Mouse (Mus musculus): Measurements from ENCODE around the gene Krtap13.
"Not testable (repeated sequence)": the region's sequence is repeated elsewhere in the genome, so short reads cannot be mapped to it uniquely, and the experiment has no call there.

The Krtap13 gene

DNA sequence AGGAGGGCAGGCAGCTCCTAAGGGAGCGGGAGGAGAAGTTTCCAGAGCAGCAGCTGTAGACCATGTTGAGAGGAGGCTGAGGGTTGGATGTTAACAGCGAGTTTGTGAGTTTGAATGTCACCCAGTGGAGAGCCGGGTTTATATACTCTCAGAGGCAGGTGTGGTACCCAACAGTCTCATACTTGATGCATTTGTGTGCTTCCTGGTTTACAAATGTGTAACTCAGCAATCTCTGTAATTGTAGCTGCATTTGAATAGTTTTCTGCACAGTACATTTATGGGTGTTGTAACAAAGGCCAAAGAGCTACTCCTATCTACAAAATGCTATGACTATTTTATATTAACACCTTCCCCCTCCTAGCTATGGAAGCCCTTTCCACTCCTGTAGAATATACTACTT is at the start of gene Krtap13:
TSS of gene Krtap13 (minus strand) at position 101 of the 400 bp plus-strand sequence.
- not testable (repeated sequence) for DNase-seq (ENCODE audit: low spot score)

DNA sequence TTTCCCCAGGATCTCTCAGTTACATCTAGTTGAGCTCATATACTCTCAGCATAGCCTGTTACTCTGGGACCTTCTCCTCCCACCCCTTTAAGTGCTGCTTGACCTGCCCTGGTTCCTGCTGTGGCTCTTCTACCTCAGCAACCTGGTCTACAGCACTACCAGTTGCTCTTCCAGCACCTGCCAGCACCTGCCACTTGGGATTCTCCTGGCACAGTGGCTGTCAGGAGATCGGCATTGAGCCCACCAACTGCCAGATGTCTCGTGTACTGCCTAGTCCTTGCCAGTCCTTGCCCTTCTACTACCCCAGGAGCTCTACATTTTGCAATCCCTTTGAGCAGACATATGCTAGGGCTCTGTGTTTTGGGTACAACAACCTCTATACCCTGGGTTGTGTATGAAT is 35.4 kb upstream of the Krtap13 start:
- no peak for DNase-seq (ENCODE audit: low spot score)

DNA sequence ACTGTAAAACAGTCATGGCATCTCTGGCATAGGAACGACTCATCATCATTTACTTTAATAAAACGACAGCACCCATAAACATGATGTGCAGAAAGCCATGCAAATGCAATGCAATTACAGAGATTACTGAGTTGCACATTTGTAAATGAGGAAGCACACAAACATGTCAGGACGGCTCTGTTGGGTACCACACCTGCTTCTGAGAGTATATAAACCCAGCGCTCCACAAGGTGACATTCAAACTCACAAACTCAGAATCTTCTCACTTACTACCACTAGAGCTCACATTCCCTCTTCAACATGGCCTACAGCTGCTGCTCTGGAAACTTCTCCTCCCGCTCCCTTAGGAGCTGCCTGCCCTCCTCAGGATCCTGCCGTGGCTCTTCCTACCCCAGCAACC is 26.2 kb upstream of the Krtap13 start, which contains the start of gene Gm5965:
TSS of gene Gm5965 (plus strand) at position 301 of the 400 bp plus-strand sequence.
- DNase-seq (ENCODE audit: low spot score), result no peak

DNA sequence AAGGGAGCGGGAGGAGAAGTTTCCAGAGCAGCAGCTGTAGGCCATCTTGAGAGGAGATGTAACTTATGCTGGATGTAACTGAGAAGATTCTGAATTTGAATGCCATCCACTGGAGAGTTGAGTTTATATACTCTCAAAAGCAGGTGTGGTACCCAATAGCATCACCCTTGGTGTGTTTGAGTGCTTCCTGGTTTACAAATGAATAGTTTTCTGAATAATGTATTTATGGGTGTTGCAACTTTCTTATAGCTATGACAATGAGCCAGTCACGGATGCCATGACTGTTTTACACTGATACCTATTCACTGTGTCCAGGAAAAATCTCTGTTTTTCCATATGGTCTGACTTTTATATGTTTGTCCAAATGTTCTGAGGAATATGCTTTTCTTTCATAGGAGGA is 22.7 kb upstream of the Krtap13 start, which contains the start of gene 2310057N15Rik:
TSS of gene 2310057N15Rik (minus strand) at position 101 of the 400 bp plus-strand sequence.
- no peak for DNase-seq (ENCODE audit: low spot score)

DNA sequence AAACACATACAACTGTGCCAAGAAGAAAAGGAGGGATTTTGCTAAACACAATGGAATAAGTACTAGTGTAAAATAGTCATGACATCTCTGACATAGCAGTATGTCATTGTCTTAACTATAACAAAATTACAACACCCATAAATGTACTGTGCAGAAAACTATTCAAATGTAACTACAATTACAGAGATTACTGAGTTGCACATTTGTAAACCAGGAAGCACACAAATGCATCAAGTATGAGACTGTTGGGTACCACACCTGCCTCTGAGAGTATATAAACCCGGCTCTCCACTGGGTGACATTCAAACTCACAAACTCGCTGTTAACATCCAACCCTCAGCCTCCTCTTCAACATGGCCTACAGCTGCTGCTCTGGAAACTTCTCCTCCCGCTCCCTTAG is 7.1 kb upstream of the Krtap13 start, which contains the start of gene 2310034C09Rik:
TSS of gene 2310034C09Rik (plus strand) at position 301 of the 400 bp plus-strand sequence.
- not testable (repeated sequence) for DNase-seq (ENCODE audit: low spot score)

DNA sequence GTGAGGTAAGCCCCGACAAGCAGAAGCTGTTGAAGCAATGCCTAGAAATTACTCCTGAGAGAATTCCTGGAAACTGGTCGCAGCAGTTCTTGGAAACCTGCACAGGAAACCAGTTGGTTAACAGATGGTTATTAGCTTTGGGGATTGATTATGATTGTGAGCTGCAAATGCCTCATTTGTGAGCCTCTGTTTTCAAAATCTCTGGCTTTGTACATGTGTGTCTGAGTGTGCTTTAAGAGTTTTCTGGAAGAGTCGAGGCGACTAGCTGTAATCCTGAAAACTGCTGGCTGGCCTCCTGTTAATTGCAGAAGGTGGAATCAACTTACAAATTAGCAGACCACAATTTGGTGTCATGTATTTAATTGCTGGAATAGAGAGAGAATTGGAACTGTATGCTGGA is 3.5 kb downstream of the Krtap13 start:
- DNase-seq (ENCODE audit: low spot score), result no peak

DNA sequence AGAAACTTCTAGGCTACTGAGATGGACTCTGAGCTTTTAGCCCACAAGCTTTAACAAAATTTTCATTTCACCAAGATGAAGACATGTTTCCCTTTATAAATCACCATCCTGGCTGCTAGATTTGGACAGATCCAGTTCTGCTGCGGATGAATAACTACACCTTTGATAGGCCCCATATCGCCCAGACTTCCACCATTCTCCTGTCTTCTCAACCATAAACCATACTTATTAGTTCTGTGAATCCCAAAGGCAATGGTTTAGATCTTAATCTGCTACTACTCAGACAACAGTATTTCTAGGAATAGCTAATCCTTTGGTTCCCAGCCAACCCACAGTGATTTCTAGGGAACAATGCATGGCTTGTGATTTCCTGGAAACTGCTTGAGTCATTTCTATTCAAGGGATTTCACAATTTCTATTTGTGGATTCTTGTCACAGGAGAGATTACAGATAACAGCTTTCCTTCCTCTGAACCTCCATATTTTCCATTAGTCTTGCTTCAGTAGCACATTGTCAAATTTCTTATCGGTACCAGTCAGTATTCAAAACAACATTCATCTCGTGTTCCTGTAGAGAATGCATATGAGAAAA is 6.6 kb downstream of the Krtap13 start:
- DNase-seq (ENCODE audit: low spot score), result no peak

DNA sequence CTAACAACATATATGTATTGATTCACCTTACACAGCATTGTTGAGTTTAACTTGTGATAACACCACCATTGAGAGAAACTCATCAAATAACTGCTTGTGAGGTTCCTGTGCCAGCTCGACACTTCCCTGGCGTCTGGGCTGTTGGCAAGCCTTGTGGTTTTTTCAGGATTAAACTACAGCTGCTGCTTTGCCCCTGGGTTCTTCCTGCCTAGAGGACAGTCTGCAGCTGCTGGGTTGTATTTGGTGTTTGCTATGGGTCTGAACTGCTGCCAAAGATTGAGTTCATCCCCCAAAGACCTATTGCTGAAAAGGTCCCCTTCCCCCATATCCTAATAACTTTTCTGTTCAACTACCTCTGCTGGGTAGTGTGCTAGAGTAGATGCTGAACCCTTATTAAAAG is 16.0 kb downstream of the Krtap13 start:
- DNase-seq (ENCODE audit: low spot score), result no peak

DNA sequence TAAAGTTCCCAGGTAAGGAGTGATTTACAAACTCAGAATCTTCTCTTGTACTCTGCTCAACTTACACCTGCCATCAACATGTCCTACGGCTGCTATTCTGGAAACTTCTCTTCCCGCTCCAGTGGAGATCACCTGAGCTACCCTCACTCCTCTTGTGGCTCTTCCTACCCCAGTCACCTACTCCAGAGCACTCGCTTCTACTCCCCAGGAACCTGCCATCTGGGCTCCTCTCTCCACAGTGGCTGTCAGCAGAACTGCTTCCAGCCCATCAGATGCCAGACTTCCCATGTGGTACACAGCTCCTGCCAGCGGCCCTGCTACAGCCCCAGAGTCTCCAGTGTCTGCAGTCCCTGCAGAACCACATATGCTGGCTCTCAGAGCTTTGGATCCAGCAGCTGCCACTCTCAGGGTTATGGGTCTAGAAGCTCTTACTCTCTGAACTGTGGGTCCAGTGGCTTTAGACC is 22.6 kb downstream of the Krtap13 start, which contains the start of gene Krtap13-1:
TSS of gene Krtap13-1 (plus strand) at position 51 of the 464 bp plus-strand sequence.
- DNase-seq (ENCODE audit: low spot score), result no peak

DNA sequence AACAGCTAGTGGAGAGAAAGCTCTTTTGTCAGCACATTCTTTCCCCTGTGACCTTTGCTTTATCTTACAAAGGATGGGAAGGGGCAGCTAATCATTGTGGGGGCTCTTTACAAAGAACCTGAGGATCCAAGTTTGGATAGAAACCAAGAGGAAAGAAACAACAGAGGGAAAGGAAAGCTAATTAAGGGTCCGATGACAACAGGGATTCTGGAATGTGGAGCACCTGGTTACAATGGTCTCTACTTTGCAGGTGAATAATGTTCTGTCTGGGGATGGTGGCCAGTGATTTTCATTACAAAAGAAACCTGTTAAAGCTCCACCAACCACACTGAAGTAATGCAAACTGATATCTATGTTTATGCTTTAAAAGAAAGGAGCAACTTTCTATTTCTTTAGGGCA is 31.4 kb downstream of the Krtap13 start:
- DNase-seq (ENCODE audit: low spot score), result no peak

DNA sequence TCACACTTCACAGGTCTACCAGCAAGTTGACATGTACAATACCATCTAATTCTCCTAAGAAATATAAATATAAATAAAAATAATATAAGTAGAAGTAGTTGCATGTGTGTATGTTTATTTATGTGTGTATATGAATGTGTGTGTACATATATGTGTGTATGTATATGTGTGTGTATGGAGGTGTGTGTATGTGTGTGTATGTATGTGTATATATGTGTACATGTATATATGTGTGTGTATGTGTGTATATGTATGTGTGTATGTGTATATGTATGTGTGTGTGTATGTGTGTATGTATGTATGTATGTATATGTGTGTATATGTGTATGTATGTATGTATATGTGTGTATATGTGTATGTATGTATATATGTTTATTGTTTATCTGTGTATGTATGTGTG is 34.9 kb downstream of the Krtap13 start:
- no peak for DNase-seq (ENCODE audit: low spot score)

DNA sequence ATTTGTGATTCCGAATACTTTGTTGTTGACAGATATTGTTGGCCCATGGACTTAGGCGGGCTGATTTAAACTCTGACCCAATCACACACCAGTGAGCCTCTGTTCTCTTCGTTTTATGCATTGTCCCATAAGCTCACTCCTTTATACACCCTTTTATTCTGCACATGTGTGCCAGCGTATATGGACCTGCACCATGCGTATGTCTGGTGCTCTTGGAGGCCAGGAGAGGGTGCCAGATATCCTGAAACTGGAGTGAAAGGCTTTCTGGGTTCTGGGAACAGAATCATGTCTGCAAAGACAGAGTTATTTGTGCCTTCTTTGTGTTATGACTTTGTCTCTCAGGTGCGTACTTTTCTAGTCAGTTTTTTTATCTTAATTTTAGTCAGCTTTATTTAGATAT is 40.2 kb downstream of the Krtap13 start:
- no peak for DNase-seq (ENCODE audit: low spot score)

DNA sequence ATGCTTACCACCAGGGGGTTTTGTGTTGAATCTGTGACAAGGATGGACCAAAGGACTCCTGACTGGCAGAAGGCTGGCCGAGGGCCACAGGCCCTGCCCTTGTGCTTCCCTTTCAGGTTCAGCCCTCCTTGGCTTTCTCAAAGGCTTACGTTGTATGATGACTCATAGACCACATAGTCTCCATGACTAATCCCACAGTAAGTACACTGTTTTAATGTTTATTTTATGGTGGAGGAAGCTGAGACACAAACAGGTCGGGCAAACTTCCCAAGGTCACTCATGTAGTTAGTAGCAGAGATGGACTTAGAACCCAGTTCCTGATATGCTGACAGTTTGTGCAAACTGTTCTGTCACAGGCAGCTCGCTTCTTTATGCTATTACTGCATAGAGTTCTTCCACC is 40.7 kb downstream of the Krtap13 start:
- DNase-seq (ENCODE audit: low spot score), result no peak

DNA sequence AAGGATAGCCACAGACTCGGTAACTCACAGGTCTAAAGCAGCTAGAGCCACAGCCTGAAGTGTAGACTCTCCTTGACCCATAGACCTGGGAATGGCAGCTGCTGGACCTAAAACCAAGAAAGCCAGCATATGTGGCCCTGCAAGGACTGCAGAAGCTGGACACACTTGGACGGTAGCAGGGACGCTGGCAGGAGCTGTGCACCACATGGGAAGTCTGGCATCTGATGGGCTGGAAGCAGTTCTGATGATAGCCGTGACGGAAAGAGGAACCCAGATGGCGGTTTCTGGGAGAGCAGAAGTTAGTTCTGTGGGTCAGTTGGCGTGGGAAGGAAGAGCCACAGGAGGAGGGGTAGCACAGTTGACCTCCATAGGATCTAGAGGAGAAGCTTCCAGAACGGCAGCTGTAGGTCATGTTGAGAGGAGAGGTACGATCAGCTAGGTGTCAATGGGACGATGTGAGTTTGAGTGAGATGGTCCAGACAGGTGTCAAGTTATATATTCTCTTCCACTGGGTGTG is 43.9 kb downstream of the Krtap13 start, which contains the start of gene 2310061N02Rik:
TSS of gene 2310061N02Rik (minus strand) at position 467 of the 517 bp plus-strand sequence.
- no peak for DNase-seq (ENCODE audit: low spot score)

DNA sequence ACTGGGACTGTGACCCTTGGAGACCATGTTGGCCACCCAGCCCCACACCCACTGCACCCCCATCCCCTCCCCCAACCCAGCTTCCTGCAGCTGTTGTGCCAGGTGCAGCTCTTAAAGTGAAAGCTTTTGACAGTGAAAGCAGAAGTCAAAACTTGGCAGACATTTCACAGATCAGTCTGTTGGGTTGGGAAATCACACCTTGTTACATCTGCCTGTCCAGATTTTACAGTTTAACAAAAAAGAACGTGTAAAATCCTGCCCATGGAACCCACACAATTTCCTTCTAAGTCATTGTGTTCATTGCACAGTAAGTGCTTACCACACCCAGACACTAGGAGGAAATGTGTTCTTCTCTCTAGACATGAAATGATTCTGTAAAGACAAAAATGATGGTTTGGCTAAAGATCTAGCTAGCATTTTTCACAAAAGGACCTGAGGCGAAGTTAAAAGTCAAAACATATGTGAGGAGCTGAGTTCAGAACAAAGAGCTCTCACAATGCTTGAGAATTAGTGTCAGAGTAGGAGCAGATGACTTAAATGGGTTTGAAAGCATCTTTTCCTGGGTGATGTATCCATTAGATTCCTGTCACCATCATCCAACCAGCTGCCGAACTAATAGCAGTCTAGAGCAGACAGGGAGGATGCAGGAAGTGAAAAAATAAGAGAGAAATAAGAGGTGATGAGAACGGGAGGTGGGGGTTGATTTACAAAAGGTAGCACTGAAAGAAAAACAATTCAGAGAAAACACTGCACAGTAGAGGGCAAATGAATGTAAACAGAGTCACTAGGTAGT is 50.2 kb downstream of the Krtap13 start:
- DNase-seq (ENCODE audit: low spot score), result no peak

All from embryo, embryonic 10 days (tissue).